Mouse (Mus musculus): ENCODE results near the gene Smurf2. TPM values are rescaled to one million over a fixed set of nuclear protein-coding genes. Genes with fewer than 3 reads are reported as not detected.

The Smurf2 gene
- polyA plus RNA-seq, 1 experiment from 2014 or later = 13.3 TPM

GRCm38 (mm10) chr11:106821397-106821796 is 99.1 kb downstream of the Smurf2 start:
- WGBS (ENCODE audit: insufficient replicate concordance) = 82% methylated on average over 6 of the region's 6 CpGs
- Histone ChIP-seq H3K4me1 (ENCODE audit: control insufficient read depth, insufficient read depth, low read length) (peaks cover 17% of the 10 kb centered on the region), H3K27me3 (ENCODE audit: control insufficient read depth, insufficient read depth, low read length) (no peaks in the 10 kb centered on the region), H3K36me3 (ENCODE audit: control insufficient read depth, insufficient read depth, low read length) (peaks cover 23% of the 10 kb centered on the region), H3K4me2 (no peak overlapping the region), H3K4me3 (ENCODE audit: low read depth, low read length) (no peak overlapping the region), H3K9me3 (replicated peaks; ENCODE audit: control insufficient read depth, low read length) (no peaks in the 10 kb centered on the region), H3K27ac (ENCODE audit: low read depth, low read length) (no peak overlapping the region), H3K9ac (ENCODE audit: low read depth, low read length) (no peak overlapping the region)
- no peak for ATAC-seq (replicated peaks; ENCODE audit: insufficient number of reproducible peaks, low FRiP score, low TSS enrichment)

- no peak overlapping the region for H3K4me3 ChIP-seq (ENCODE audit: low read depth, low read length)
- H3K36me3 ChIP-seq (ENCODE audit: control insufficient read depth, insufficient read depth, low read length) = peaks cover 20% of the 10 kb centered on the region
- no peak overlapping the region for H3K27ac ChIP-seq (ENCODE audit: low read depth, low read length)
- H3K27me3 ChIP-seq (ENCODE audit: control insufficient read depth, insufficient read depth, low read length) = no peaks in the 10 kb centered on the region
- peaks cover 17% of the 10 kb centered on the region for H3K4me1 ChIP-seq (ENCODE audit: control insufficient read depth, insufficient read depth, low read length)
- H3K4me2 ChIP-seq = no peak overlapping the region
- H3K9me3 ChIP-seq (replicated peaks; ENCODE audit: control insufficient read depth, low read length) = no peaks in the 10 kb centered on the region
- no peak overlapping the region for H3K9ac ChIP-seq (ENCODE audit: low read depth, low read length)
- no peak for ATAC-seq (replicated peaks; ENCODE audit: insufficient number of reproducible peaks, low FRiP score, low TSS enrichment)
- 62% methylated on average over 4 of the region's 4 CpGs for WGBS (ENCODE audit: insufficient replicate concordance)
Observed at GRCm38 (mm10) chr11:106820972-106821371, 99.5 kb downstream of the Smurf2 start.

GRCm38 (mm10) chr11:106820252-106820651 is 100.3 kb downstream of the Smurf2 start:
- no peak overlapping the region for H3K4me3 ChIP-seq (ENCODE audit: low read depth, low read length)
- no peak overlapping the region for H3K4me2 ChIP-seq
- H3K27me3 ChIP-seq (ENCODE audit: control insufficient read depth, insufficient read depth, low read length) = no peaks in the 10 kb centered on the region
- H3K36me3 ChIP-seq (ENCODE audit: control insufficient read depth, insufficient read depth, low read length) = peaks cover 22% of the 10 kb centered on the region
- H3K9me3 ChIP-seq (replicated peaks; ENCODE audit: control insufficient read depth, low read length) = no peaks in the 10 kb centered on the region
- no peak overlapping the region for H3K27ac ChIP-seq (ENCODE audit: low read depth, low read length)
- peaks cover 17% of the 10 kb centered on the region for H3K4me1 ChIP-seq (ENCODE audit: control insufficient read depth, insufficient read depth, low read length)
- no peak for ATAC-seq (replicated peaks; ENCODE audit: insufficient number of reproducible peaks, low FRiP score, low TSS enrichment)
- no peak overlapping the region for H3K9ac ChIP-seq (ENCODE audit: low read depth, low read length)
- WGBS (ENCODE audit: insufficient replicate concordance) = 89% methylated on average over 6 of the region's 6 CpGs

GRCm38 (mm10) chr11:106819595-106819994 is 100.9 kb downstream of the Smurf2 start:
- Histone ChIP-seq H3K9me3 (replicated peaks; ENCODE audit: control insufficient read depth, low read length) (no peaks in the 10 kb centered on the region), H3K4me2 (no peak overlapping the region), H3K4me1 (ENCODE audit: control insufficient read depth, insufficient read depth, low read length) (peaks cover 22% of the 10 kb centered on the region), H3K9ac (ENCODE audit: low read depth, low read length) (no peak overlapping the region), H3K27ac (ENCODE audit: low read depth, low read length) (no peak overlapping the region), H3K27me3 (ENCODE audit: control insufficient read depth, insufficient read depth, low read length) (no peaks in the 10 kb centered on the region), H3K4me3 (ENCODE audit: low read depth, low read length) (no peak overlapping the region), H3K36me3 (ENCODE audit: control insufficient read depth, insufficient read depth, low read length) (peaks cover 24% of the 10 kb centered on the region)
- no peak for ATAC-seq (replicated peaks; ENCODE audit: insufficient number of reproducible peaks, low FRiP score, low TSS enrichment)
- WGBS (ENCODE audit: insufficient replicate concordance) = 88% methylated on average over 9 of the region's 9 CpGs

- Histone ChIP-seq H3K9me3 (replicated peaks; ENCODE audit: control insufficient read depth, low read length) (no peaks in the 10 kb centered on the region), H3K4me2 (no peak overlapping the region)
- no peak for ATAC-seq (replicated peaks; ENCODE audit: insufficient number of reproducible peaks, low FRiP score, low TSS enrichment)
Observed at GRCm38 (mm10) chr11:106818341-106818740, 102.2 kb downstream of the Smurf2 start.

GRCm38 (mm10) chr11:106817808-106818207 is 102.7 kb downstream of the Smurf2 start:
- ATAC-seq (replicated peaks; ENCODE audit: insufficient number of reproducible peaks, low FRiP score, low TSS enrichment) = no peak
- H3K4me2 ChIP-seq = no peak overlapping the region
- H3K4me1 ChIP-seq (ENCODE audit: control insufficient read depth, insufficient read depth, low read length) = peaks cover 23% of the 10 kb centered on the region
- no peak overlapping the region for H3K4me3 ChIP-seq (ENCODE audit: low read depth, low read length)
- WGBS (ENCODE audit: insufficient replicate concordance) = 91% methylated on average over 6 of the region's 6 CpGs
- no peak overlapping the region for H3K27ac ChIP-seq (ENCODE audit: low read depth, low read length)
- H3K27me3 ChIP-seq (ENCODE audit: control insufficient read depth, insufficient read depth, low read length) = no peaks in the 10 kb centered on the region
- H3K9ac ChIP-seq (ENCODE audit: low read depth, low read length) = no peak overlapping the region
- no peaks in the 10 kb centered on the region for H3K9me3 ChIP-seq (replicated peaks; ENCODE audit: control insufficient read depth, low read length)
- H3K36me3 ChIP-seq (ENCODE audit: control insufficient read depth, insufficient read depth, low read length) = peaks cover 20% of the 10 kb centered on the region

More at GRCm38 (mm10) chr11:106818341-106818740, 102.2 kb downstream of the Smurf2 start:
- Histone ChIP-seq H3K9ac (ENCODE audit: low read depth, low read length) (peak overlapping the region; percentile 52; the same call in 1 of the 2 replicates), H3K27me3 (ENCODE audit: control insufficient read depth, insufficient read depth, low read length) (no peaks in the 10 kb centered on the region), H3K4me3 (ENCODE audit: low read depth, low read length) (no peak overlapping the region), H3K4me1 (ENCODE audit: control insufficient read depth, insufficient read depth, low read length) (peaks cover 23% of the 10 kb centered on the region), H3K36me3 (ENCODE audit: control insufficient read depth, insufficient read depth, low read length) (peaks cover 20% of the 10 kb centered on the region), H3K27ac (ENCODE audit: low read depth, low read length) (peak overlapping the region; percentile 24; the same call in 1 of the 2 replicates)
- 58% methylated on average over 9 of the region's 9 CpGs for WGBS (ENCODE audit: insufficient replicate concordance)

GRCm38 (mm10) chr11:106817156-106817555 is 103.4 kb downstream of the Smurf2 start:
- Histone ChIP-seq H3K27ac (ENCODE audit: low read depth, low read length) (no peak overlapping the region), H3K4me2 (no peak overlapping the region), H3K9ac (ENCODE audit: low read depth, low read length) (no peak overlapping the region), H3K36me3 (ENCODE audit: control insufficient read depth, insufficient read depth, low read length) (peaks cover 20% of the 10 kb centered on the region), H3K4me3 (ENCODE audit: low read depth, low read length) (no peak overlapping the region), H3K9me3 (replicated peaks; ENCODE audit: control insufficient read depth, low read length) (no peaks in the 10 kb centered on the region), H3K27me3 (ENCODE audit: control insufficient read depth, insufficient read depth, low read length) (no peaks in the 10 kb centered on the region), H3K4me1 (ENCODE audit: control insufficient read depth, insufficient read depth, low read length) (peaks cover 21% of the 10 kb centered on the region)
- no peak for ATAC-seq (replicated peaks; ENCODE audit: insufficient number of reproducible peaks, low FRiP score, low TSS enrichment)
- 84% methylated on average over 3 of the region's 3 CpGs for WGBS (ENCODE audit: insufficient replicate concordance)

GRCm38 (mm10) chr11:106816316-106816715 is 104.2 kb downstream of the Smurf2 start:
- Histone ChIP-seq H3K27me3 (ENCODE audit: control insufficient read depth, insufficient read depth, low read length) (no peaks in the 10 kb centered on the region), H3K36me3 (ENCODE audit: control insufficient read depth, insufficient read depth, low read length) (peaks cover 22% of the 10 kb centered on the region), H3K4me3 (ENCODE audit: low read depth, low read length) (no peak overlapping the region), H3K9me3 (replicated peaks; ENCODE audit: control insufficient read depth, low read length) (no peaks in the 10 kb centered on the region), H3K4me1 (ENCODE audit: control insufficient read depth, insufficient read depth, low read length) (peaks cover 19% of the 10 kb centered on the region), H3K27ac (ENCODE audit: low read depth, low read length) (no peak overlapping the region), H3K9ac (ENCODE audit: low read depth, low read length) (no peak overlapping the region), H3K4me2 (no peak overlapping the region)
- 72% methylated on average over 7 of the region's 7 CpGs for WGBS (ENCODE audit: insufficient replicate concordance)
- no peak for ATAC-seq (replicated peaks; ENCODE audit: insufficient number of reproducible peaks, low FRiP score, low TSS enrichment)

- H3K27me3 ChIP-seq (ENCODE audit: control insufficient read depth, insufficient read depth, low read length) = no peaks in the 10 kb centered on the region
- no peak for ATAC-seq (replicated peaks; ENCODE audit: insufficient number of reproducible peaks, low FRiP score, low TSS enrichment)
- H3K27ac ChIP-seq (ENCODE audit: low read depth, low read length) = no peak overlapping the region
- H3K36me3 ChIP-seq (ENCODE audit: control insufficient read depth, insufficient read depth, low read length) = peaks cover 24% of the 10 kb centered on the region
- no peak overlapping the region for H3K4me3 ChIP-seq (ENCODE audit: low read depth, low read length)
- no peak overlapping the region for H3K4me2 ChIP-seq
- H3K9me3 ChIP-seq (replicated peaks; ENCODE audit: control insufficient read depth, low read length) = no peaks in the 10 kb centered on the region
- H3K4me1 ChIP-seq (ENCODE audit: control insufficient read depth, insufficient read depth, low read length) = peaks cover 19% of the 10 kb centered on the region
- 60% methylated on average over 2 of the region's 2 CpGs for WGBS (ENCODE audit: insufficient replicate concordance)
- no peak overlapping the region for H3K9ac ChIP-seq (ENCODE audit: low read depth, low read length)
Observed at GRCm38 (mm10) chr11:106815761-106816160, 104.8 kb downstream of the Smurf2 start.

Data from heart, embryonic 11.5 days (tissue).